Mouse (Mus musculus): Measurements from ENCODE around the gene Banf2.

DNA sequence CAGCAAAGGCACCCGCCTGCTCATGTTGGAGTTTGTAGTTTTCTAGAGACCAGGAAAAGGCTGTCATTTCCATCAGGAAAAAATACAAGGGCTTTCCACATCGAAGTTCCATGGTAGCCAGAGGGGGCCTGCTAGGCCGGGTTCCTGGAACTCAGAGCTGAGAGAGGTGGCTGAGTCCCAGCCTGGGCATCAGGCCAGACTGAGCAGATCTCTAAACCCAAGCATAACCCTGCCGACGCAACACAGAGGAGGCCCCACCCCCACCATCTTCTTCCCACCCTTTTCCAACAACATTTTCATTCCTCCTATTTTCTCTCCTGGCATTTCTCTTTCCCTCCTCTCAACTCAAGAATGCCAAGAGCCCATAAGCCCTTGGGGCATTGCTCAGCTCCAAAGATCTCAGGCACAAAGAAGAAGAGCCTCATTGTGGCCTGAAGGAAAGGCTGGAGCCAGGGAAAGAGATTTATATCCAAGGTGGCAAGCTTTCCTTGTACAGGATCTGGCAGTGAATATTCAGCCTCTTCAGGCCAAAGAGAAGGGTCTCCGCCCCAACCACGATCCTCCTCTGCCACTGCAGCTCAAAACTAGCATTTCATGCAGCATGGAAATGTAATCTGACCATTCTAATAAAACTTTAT, 87.4 kb downstream of the Banf2 start:
- TF ChIP-seq CHD2 (IDR thresholded peaks at IDR 0.05; ENCODE audit: low read depth, low read length) (no peak), ZC3H11A (IDR thresholded peaks at IDR 0.05; ENCODE audit: borderline replicate concordance, low read depth, low read length) (no peak)

Measured in ES-E14 (cell line).